Mouse (Mus musculus) mouse trophoblast stem cell (cell line): ENCODE results near the gene Cep83.
"Not testable (repeated sequence)": the region's sequence is repeated elsewhere in the genome, so short reads cannot be mapped to it uniquely, and the experiment has no call there.

Source experiments
- in situ Hi-C, 2 experiments: fragments of 300-500 bp; cut with MseI, MboI; formaldehyde crosslinking; loops; 2 replicates in 1 of 2; 3 replicates in 1 of 2; pipeline ENCODE4 v1.15.1; 2025

Cep83 gene

DNA sequence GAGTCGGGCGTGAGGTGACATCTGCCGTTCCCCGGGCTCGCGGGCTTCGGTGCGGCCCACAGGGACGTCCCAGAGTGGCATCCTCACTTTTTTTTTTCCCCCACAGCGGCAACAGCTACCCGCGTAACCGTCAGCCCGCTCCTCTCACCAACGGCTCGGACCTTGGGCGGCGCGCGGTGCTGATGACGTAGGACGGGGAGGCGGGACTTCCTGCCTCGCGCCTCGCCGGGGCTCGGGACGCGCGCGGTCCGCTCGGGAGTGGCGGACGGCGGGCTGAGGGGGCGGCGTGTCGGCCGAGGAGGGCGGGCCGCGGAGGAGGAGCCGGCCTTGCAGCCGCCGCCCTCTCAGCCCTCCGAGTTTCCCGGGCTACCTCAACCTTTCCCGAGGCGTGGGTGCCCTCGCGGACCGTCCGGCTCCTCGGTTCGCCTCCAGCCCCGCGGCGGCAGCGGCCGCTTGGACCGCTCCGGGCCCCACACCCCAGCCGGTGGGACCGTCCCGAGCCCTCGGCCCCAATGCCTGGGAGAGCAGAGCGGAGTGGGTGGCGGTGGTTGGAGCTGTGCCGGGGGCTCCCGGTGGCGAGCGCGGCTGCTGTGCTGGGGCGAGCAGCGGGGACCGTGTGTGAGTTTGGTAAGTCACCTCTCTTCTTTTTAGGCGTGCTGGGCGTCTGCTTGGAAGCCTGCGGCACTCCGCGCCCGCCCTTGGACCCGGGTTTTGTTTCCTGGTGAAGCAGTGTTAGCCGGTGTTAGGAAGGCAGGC, at the start of gene Cep83:
Gene Cep83, plus strand, starts transcription at position 235 of the 756 bp plus-strand sequence.
- in situ Hi-C loops, result no loop called here

DNA sequence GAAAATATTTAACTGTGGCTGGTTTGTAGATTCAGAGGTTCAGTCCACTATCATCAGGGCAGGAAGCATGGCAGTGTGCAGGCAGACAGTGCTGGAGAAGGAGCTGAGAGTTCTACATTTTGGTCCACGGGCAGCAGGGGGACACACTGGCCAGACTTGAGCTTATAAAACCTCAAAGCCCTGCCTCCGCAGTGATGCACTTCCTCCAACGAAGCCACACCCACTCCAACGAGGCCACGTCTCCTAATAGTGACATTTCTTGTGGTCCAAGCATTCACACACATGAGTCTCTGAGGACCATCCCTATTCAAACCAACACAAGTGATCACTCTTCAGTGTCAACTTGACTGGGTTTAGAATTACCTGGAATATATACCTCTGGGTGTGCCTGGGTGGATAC, 49.2 kb upstream of the Cep83 start:
- in situ Hi-C loops, result no loop called here

DNA sequence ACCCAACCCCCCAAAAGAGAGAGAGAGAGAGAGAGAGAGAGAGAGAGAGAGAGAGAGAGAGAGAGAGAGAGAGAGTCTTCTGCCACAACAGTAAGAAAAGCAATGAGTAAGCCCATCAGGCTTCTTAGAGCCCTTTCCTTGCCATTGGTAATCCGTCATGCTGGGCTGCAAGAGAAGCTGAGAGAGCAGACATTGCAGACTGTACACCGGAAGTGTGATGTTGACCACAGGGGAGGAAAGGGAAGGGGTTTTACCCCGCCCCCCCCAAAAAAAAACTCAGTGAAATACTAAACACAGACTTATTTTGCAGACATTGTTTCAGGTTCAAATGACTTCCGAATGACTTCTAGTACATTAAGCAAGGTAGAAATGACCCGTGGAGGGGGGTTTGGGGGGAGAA, 48.4 kb upstream of the Cep83 start:
- in situ Hi-C loops, result no loop called here

DNA sequence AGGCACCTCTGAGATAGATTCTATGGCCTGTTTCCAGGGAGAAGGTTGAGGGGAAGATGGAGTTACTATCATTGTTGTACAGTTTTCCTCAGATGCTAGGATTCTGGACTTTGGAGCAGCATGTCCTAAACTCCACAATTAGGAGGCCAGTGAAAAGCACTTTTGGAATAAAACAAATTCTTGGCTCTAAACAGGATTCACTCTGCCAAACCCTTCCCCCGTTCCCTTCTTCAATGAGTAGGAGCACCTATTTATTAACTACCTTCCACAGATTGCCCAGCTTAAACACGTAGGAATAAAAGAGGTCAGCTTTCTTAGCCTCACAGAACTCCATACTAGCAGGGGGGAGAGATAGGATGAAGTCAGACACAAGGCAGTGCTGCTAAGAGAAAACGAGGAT, 24.4 kb upstream of the Cep83 start:
- in situ Hi-C loops, result no loop called here

DNA sequence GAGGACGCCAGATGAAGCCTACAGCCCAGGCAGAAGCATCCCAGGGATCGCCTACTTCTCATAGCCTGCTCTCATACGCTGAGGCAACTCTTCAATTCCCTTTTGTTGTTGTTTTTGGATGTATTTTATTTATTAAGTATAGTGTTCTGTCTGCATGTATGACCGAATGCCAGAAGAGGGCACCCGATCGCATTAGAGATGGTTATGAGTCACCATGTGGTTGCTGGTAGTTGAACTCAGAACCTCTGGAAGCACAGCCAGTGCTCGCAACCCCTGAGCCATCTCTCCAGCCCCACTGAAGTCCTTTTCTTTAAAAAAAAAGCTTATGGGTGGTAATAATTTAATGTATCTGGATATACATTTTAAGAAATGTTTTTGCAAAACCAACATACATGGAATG, 24.0 kb upstream of the Cep83 start:
- in situ Hi-C loops, result no loop called here

DNA sequence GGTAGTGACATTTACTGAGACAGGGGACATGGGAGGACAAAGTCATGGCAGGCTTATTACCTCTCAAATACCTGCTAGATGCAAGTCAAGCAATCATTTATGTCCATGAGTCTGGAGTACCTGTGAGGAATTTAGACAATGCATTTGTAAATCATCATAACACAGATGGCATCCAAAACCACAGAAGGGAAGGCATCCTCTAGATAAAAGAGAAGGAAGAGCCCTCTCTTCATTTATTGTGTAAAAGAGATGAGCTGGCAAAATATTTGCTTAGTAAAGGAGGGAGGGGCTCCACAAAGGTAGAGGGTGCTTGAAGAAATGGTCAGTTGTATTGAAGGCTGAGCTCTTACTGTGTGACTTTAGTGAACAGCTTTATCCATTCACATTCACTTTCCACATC, 20.3 kb upstream of the Cep83 start:
- in situ Hi-C loops, result no loop called here

DNA sequence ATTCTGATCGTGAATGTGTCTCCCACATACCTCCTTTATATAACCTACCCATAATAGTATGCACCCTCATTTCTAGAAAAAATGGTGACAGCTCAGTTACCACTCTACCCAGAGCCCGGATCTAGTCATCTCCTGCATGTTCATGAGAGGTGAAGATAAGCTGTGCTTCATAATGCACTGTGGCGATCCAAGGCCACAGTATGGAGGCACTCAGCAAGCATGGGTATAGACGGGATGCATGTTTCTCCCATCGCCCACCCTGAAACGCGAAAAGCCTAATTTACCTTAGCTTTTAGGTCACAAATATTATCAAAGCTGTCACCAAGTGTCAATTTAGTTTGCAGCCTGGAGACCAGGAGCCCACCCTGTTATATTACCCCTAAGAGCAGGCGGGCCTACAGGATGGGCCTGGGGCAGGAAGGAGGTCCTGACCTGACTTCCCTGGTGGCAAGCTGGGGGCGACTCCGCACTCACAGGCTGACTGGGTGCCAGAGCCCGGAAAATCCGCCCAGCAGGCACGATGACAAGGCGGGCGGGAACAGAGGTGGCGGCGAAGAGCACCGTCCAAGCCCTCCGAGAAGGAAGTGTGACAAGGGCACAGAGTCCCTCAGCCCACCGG, 544 bp upstream of the Cep83 start:
- in situ Hi-C loops, result no loop called here

DNA sequence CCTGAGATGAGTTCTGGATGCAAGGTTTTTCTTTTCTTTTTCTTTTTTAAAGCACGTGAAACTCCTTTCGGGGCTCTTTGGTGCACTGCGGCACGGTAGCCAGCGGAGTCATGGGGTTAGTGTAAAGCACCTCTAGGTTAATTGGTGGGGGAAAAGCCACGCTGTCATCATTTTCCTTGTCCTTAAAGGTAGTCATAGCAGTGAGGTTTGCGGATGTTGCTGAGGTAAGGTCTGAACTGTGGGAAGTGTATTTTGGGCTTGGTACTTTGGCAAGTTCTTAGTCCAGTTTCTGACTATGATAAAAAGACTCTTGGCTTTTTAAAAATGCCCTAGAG, 689 bp downstream of the Cep83 start:
- in situ Hi-C loops, result no loop called here

DNA sequence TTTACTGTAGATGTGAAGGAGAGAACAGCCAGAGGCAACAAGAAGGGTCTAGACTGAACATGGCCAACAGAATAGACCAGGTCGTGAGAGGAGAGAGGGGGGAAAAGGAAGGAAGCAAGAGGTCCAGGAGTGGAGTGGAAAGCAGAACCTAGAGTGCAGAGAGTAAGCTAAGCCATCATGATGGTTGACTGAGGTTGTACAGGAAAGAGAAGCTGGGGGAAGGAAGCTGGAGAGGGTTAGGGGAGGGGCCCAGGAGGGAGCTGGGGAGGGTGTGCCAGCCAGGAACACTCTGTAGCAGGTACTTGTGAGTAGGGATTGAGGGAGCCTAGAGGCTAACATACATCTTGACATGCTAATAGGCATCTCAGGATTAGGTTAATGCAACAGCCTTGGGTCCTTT, 1.9 kb downstream of the Cep83 start:
- in situ Hi-C loops, result no loop called here

DNA sequence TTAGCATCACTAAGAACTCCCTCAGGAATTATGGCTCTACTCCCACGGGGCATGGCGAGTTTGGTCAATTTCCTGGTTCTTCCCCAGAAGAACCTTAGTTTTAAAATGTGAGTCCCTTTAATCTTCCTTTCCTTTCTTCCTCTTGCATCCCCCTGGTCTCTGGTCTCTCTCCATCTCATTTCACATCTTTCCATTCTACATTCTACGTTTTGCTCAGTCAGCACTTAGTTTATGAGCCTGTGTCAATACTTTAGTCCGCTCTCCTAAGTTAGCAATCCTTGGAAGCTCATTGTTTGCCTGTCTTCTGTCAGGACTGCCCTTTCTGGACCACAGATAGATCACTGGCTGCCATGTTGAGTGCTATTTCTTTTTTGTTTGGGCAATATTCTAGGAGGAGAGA, 3.7 kb downstream of the Cep83 start:
- in situ Hi-C loops, result no loop called here

DNA sequence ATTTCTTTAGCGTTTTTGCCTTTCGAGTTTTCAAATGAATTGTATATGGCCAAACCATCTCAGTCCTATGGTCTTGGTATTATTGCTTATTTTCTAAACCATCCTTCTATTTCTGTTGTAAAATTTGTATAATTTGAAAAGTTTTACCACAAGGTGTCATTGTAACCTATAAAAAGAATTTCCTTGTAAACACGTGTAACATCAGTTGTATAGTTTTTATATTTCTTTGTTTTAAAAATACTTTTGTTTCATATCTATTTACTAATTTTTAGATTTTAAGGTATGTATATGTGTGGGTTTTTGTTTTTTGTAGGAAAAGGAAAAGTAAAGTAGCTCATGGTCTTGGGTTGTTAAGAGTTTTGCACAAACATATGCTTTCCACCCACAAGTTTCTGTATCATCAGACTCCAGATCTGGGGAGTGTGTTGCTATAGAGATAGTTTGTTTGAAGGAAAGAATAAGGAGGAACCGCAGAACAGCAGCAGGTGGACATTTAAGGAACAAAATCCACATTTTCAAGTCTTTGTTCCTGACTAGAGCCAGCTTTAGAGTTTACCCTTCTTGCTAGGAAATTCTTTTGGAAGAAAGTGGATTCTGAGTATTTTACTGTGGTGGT, 17.3 kb downstream of the Cep83 start:
- in situ Hi-C loops, result no loop called here

DNA sequence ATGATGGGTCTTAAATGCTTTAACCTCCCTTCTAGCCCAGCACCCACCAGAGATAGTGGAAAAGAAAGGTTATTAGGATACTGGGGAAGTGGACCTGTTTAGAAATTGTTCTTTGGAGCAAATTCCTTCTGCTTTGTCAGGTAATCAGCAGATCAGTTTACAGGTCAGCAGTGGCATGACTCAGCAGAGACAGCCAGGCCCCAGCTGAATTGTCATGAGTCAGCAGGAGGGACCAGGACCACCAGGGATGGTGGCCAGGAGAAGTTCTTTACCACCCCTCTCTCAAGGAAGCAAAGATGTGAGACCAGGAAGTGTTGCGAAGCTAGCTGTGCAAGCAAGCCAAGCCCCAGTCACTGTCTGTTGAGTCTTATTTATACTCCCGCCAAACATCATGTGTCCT, 18.2 kb downstream of the Cep83 start:
- in situ Hi-C loops, result no loop called here

DNA sequence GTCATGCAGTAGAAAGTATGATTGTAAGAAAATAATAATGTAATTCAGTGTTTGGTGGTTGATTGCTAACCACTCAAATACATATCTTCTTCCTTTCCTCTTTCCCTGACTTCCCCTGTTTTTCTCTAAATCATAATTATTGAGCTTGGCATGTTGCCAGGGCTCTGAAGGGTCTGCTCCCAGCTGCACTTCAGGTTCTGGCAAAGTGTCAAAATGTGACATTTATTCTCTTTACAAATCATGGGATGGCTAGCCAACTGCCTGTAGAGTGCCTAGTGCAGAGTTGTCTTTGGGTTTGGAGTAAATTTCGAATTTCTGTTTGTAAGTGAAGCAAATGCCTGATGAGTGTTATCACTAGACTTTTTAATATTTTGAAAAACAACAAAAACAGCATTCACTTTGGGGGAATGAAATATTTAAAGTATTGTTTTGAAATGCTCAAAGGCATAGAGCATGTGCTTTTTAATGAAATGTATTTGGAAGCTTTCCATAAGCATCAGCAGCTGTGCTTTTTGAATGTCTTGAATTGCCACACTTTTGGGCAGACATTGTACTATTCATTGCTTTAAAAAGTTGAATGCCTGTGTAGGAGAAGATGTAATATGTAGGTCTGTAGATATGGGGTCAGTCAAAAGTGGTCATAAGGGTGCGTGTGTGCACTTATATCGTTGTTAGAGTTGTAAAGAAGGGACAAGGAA, 21.3 kb downstream of the Cep83 start:
- in situ Hi-C loops, result no loop called here

DNA sequence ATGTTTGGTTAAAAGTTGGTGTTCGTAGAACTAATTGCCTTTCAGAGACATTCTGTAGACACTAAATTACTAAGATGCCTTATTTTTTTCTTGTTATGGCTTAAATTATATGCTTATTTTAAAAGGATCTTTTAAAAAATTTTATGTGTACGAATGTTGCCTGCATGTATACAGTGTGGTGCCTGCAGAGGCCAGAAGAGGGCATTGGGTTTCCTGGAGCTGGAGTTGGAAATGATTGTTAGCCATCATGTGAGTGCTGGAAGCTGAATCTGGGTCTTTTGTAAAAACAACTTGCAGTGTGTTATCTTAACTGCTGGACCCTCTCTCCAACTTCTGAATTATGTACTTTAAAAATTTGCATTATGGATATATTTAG, 21.9 kb downstream of the Cep83 start:
- in situ Hi-C loops, result no loop called here

DNA sequence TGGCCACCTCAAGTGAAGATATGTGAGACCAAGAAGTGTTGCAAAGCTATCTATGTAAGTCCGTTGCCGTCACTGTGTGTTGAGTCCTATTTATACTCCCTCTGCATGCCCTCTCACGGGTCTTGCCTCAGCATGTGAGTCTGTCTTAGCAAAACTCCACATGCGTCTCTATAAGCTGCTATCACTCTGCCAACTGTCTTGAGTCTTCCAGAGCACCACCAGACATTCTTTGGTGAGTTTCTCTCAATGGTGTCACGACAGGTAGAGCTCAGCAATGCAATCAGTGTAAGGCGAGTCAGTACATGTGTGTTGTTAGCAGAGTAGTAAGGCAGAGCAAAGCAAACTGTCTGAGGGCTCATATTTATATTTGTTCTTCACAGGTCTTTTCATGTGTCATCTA, 31.8 kb downstream of the Cep83 start:
- in situ Hi-C loops, result no loop called here

DNA sequence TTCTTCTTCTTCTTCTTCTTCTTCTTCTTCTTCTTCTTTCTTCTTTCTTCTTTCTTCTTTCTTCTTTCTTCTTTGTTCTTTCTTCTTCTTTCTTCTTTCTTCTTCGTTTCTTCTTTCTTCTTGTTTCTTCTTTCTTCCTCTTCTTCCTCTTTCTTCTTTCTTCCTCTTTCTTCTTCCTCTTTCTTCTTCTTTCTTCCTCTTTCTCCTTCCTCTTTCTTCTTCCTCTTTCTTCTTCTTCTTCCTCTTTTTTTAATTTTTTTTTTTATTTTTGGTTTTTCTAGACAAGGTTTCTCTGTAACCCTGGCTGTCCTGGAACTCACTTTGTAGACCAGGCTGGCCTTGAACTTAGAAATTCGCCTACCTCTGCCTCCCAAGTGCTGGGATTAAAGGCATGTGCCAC, 39.6 kb downstream of the Cep83 start:
- in situ Hi-C loops, result not testable (repeated sequence)

DNA sequence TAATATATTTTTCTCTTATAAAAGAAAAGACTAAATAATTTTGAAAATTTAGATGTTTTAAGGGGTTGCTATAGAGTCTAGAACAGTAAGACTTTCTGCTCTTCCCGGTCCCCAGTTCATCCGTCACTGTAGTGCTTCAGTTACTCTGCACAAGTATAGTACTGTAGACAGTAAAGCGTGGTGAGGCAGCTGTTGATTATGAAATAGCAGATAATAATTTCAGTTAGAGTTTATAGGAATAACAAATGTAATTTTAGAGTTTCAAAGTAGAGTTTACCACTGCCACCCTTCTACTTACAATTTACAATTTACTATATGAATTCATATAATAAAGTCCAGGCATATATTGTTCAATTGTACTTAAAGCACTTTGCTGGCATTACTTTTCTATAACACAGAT, 42.0 kb downstream of the Cep83 start:
- in situ Hi-C loops, result no loop called here

DNA sequence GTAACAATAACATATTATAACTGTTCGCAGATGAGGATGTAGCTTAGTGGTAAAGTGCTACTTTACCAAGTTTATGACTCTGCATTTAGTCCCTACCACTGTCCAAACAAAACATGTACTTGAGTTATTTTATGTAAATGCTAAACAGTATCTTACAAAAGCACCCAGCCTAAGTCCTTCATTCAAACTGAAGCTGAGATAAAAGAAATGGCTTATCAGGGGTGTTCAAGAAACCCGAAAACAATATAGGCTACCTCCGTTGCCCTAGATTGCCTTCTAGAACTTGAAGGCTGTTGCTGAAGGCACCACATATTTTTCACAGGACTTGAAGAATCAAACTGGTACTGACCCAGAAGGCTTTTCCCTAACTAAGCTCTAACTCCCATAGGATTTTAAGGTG, 46.4 kb downstream of the Cep83 start:
- in situ Hi-C loops, result no loop called here

DNA sequence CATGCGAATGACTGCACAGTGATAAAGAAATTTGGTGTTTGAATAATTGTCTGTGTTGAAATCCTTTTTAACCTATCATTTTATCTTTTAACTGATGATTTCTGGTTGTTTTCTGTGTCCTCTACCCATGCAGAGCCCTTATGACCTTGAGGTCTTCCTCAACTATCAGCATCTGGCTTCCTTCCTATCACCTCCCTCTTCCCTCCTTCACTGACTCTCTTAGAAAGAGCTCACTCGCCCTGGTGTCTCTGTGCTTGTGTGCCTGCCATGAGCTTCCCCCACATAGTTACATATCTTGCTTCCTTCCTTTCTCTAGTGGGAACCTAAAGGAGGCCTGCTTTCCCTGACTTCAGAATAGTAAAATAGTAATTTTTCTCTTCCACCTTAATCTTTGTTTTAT, 51.8 kb downstream of the Cep83 start:
- in situ Hi-C loops, result no loop called here

DNA sequence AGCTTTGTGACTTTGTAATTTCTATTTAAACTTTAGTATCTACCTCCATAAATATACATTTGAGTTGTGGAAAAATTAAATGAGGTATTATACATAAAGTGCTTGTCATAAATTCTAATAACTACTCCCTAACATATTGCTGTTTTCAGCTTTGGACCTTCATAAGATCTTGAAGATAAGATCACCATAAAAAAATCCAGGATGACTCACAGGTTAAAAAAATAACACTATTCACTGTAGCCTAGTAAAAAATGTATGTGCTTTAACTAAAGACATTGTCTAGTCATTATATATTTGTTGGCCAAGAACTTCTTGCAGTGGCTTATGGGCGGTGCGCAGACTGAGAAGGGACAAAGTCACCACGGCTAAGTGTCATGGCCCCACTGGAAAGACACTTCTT, 53.0 kb downstream of the Cep83 start:
- in situ Hi-C loops, result no loop called here

DNA sequence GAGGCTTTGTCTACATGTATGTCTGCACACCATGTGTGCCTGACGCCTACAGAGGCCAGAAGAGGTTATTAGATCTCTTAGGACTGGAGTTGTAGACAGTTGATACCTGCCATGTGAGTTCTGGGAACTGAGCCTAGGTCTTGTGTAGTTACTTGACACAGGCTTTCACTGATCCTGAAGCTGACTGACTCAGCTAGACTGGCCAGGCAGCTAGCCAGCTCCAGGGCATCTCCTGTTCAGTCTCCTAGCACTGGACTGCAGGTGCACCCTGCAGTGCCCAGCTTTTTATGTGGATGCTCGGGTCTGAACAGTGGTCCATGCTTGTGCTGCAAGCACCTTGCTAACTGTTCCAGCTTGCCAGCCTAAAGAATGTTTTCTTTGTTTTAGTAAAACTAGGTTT, 58.6 kb downstream of the Cep83 start:
- in situ Hi-C loops, result no loop called here

DNA sequence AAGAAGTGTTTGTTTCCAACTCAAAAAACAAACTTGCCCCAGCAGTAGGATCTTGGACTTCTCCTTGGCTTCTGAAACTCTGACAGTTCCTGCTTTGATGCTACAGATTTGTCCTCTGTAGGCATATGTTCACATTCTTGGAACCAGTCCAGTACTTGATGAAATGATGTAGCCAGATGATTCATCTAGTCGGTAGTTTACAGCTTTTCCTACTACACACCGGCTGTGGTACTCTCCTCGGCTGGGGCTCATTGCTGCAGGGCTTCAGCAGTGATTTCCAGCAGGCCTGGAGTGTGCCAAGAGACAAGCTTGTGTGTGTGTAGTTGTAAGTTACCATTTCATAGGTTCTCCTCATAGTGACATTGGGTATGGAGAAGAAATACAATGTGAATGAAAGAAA, 83.0 kb downstream of the Cep83 start:
- in situ Hi-C loops, result no loop called here

DNA sequence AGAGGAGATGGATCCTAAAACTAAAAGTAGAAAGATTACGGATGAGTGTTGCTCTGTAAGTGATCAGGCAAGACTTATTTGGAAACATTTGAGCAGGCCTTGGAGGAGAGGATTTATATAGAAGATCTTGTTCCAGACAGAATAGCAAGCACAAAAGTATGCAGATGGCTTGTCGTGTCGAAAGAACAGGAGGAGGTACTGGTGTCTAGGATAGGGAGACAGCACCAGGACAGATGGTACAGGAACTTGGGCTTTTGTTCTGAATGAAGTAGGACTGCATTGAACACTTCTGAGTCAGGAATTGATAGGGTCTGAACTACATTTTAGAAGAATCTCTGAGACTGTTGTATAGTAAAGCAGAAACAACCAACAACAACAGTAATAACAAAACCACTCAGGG, 89.1 kb downstream of the Cep83 start:
- in situ Hi-C loops, result no loop called here
